Mouse (Mus musculus) urinary bladder, adult 2 months (tissue): ENCODE measurements around the gene Gm11146. TPM values are rescaled to one million over a fixed set of nuclear protein-coding genes. Genes with fewer than 3 reads are reported as not detected.
A peak's percentile ranks its signal among the peaks of the same experiment; 100 is the strongest.

Source experiments
- DNase-seq: peaks from one replicate; pipeline ENCODE4 v3.0.0; 2022; ENCODE audit warnings: low spot score
- polyA plus RNA-seq: library from polyadenylated mRNA; depleted of rRNA; stranded (reverse); fragments of >200 nt; gene quantifications from 2 replicates; pipeline ENCODE4 v1.2.3, GENCODE M21; 2012; rRNA removed

Gm11146 gene
- polyA plus RNA-seq, result not detected in 2 replicates

GRCm38 (mm10) chr16:77601994-77602393, at the start of gene Gm11146:
Gm11146 (minus strand) TSS chr16:77602094.
- DNase-seq, result no peak

DNA sequence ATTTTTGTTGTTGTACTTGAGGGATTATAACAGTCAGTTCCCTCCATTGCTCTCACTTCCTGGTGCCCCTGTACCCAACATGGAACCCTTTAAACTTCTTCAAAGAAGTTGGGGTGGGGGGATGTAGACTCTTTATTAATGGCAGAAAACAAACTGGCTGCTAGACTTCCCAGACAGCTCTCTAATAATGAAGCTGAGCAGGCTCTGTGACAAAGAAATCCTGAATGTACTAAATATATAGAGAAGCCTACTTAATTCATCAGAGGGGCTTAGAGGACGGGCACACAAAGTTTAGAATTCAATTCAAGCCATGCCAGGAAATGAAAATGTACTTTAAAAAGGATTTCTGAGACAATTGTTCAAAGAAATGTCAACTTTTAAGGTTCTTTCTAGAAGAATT, 48.7 kb upstream of the Gm11146 start:
- DNase-seq, result no peak

- DNase-seq, result no peak
These were observed 47.1 kb upstream of the Gm11146 start for GRCm38 (mm10) chr16:77649006-77649405.

- DNase-seq, result no peak
These were observed 46.3 kb upstream of the Gm11146 start for GRCm38 (mm10) chr16:77648181-77648580.

GRCm38 (mm10) chr16:77646146-77646545, 44.3 kb upstream of the Gm11146 start:
- no peak for DNase-seq

DNA sequence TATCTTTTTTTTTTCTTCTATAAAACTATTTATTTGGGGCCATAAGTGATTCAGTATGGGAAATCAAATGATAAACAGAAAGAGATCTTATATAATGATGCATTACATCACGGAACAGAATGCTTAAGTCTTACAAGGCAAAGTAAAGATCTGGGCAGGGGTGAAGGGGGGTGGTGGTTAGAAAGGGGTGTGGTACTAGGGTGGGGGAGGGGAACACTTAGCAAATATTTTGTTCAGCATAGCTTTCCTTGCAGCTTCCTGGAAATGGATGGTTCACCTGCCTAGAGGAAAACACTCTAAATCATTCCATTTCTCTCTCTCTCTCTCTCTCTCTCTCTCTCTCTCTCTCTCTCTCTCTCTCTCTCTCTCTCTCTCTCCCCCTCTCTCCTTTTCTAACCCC, 43.1 kb upstream of the Gm11146 start:
- no peak for DNase-seq

DNA sequence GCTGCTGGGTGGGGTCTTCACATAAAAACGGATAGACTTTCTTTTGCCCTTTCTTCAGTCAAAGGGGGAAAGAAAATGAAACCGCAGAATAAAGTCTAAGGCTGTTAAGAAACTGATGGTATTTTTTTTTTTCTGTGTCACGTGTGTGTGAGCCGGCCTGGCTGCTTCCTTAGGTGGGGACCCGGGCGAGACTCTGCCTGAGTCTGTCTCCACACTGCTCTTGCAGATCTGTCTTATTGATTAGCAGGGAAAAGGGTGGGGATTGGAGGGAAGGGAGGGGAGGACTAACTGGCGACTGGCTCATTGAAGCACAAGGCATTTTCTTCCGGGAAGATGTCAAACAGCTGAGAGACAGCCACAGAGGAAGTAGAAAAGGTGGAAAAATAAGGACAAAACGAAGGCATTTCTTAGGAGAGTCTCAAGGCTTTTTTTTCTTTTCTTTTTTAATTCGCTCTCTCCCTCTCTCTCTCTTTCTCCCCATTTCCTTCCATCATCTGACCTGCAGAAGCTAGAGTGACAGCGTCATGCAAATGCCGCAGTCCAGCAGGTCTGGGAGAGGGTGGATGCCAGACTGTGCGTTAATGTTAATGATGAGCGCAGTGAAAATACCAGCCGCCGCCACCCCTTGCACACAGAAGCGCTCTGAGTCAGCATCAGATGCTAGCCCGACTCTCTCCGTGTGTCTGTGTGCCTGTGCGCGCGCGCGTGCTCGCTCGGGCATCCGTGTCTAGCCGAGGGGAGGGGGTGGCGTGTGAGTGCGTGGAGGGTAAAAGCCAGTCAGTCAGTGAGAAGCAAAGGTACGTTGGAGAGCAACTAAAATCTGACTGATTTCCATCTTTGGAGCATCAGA, 42.2 kb upstream of the Gm11146 start:
- peak; percentile 38 for DNase-seq

GRCm38 (mm10) chr16:77643036-77643870, 41.4 kb upstream of the Gm11146 start:
- no peak for DNase-seq

DNA sequence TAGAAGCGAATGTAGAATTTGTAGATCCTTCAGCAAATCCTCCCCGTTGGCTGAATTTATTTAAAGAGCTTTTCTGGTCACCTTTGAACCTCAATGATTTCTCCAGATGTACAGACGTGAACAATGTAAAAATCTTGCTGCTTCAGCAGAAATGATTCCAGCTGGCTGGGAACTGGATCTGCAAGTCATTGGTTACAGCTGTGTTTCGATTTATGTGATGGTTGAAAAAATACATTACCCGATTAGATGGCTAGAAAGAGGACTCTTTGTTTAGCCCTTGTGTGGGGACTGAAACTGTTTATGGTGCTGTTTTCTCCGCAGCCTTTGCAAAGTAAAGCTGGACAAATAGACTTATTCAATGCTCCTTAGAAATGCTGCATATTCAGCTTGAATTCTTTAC, 34.6 kb upstream of the Gm11146 start:
- DNase-seq, result no peak

DNA sequence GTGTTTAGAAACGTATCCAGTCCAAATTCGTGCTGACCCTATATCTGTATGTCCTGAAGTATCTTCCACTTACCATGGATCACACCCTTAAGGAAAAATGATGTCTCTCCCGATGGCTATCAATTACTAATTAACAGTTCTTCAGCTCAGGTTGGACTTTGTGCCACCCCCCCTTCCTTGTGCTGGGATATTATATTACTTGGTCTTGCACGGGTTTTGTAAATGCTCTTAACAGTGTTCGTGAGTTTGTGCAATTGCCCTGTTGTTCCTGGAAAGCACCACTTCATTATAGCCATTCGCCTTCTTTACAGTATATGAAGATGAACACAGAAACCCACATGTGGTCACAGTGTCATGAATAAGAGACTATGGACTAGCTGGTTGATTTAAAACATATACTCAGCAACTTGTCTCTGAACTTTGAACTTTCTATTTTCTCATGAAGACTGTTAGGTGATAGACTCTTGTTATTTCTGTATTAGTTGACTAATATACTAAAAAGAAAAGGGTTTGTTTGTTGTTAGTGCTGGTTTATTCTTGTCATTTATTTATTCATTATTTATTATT, 30.5 kb upstream of the Gm11146 start:
- DNase-seq, result no peak

GRCm38 (mm10) chr16:77622681-77623080, 20.8 kb upstream of the Gm11146 start:
- no peak for DNase-seq

GRCm38 (mm10) chr16:77602581-77602980, 687 bp upstream of the Gm11146 start:
- no peak for DNase-seq

GRCm38 (mm10) chr16:77598787-77599186, 3.1 kb downstream of the Gm11146 start:
- DNase-seq, result no peak

- no peak for DNase-seq
These were observed 5.3 kb downstream of the Gm11146 start for GRCm38 (mm10) chr16:77596556-77596955.

GRCm38 (mm10) chr16:77595661-77596060, 6.2 kb downstream of the Gm11146 start:
- DNase-seq, result no peak

DNA sequence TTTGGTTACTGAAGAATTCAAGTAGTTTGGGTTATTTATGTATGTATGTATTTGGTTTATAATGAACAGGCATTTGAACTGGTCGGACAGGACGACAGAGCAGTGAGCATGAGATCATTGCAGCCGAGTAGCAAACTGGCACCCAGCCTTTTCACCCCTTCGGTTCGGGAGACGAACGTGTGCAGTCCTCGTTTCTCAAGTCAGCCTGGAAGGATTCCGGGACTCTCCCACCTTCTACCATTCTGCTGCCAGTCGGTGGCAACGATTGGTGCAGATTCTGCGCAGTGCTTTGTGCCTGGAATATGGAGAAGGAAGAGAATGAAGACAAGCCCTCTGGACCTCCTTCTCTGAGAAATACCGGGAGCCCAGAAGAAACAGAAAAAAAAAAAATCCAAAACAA, 7.3 kb downstream of the Gm11146 start:
- peak; percentile 36 for DNase-seq

DNA sequence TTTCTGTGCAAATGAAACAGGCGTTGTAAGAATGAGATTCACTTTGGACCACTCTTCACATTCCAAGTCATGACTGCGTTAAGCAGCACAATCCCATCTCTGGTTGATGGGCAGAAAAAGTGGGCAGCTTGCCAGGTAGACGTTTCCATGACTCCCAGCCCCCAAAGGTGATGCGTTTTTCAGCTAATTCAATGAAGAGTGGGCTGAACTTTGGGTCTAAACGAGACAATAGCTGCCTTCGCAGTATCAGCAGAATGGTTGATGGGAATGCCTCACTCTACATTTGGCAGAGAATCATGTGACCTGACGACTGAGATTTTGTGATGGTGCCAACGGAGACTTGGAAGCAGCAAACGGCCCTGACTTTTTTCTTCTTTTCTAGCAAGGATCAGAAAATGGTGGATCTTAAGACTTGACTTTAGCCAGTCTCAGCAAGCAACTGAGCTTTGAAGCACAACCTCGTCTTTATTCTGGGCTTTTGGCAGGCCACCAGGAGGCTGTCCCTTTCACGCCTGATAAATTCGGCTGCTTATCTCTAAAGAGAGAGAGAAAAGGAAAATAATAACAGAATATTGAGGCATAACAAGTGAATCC, 8.0 kb downstream of the Gm11146 start:
- DNase-seq, result peak; percentile 35

DNA sequence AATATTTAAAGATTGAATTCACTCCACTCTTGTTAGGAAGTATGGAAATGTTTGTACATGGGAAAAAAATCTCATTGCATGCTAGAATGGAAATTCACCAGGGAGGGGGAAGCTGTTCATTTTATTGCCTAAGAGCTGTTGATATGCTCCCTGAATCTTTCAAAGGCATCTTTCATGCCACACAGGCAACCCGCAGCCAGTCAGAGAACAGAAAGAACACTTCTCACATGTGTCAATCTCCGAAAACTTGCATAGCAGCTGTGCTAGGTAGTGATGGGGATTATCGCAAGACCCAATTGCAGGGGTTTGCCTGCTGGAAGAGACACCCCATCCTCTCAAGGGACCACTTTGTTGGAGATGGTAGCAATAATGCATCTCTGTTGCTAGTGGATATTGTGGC, 8.9 kb downstream of the Gm11146 start:
- no peak for DNase-seq

DNA sequence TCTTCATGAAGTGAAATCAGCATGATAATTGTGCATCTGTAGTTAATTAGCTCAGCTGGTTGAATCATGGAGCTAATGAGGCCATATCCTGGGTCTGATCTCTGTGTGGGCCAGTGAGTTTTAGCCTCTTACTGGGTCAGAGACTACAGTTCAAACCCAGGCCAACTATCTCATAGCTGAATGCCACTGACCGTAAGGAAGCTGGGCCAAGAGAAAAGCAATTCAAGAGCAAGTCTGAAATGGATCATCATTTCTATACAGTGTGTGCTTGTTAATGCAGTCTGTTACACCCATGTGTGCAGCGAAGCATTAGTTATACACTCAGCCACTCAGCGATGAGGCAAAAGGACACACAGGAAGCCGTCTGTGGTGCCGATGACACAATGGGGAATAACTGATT, 28.9 kb downstream of the Gm11146 start:
- DNase-seq, result no peak

- no peak for DNase-seq
These were observed 32.4 kb downstream of the Gm11146 start for GRCm38 (mm10) chr16:77569457-77569856.

DNA sequence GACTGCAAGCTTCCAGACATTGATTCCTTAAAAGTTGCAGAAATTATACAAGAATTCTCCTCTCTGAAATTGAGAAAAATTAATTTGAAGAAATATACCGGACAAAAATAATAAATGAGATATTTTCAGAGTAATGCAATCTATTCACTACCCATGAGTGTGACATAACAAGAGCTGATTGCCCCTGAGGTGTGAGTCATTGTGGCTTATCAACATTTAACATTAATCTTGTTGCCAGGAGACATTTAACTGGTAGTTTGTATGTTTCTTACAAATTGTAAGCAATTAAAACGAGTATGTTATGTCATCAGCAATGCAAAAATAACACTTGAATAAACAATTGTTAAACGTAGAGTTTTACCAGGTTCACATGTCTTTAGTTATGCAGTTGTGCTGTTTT, 33.5 kb downstream of the Gm11146 start:
- DNase-seq, result no peak

DNA sequence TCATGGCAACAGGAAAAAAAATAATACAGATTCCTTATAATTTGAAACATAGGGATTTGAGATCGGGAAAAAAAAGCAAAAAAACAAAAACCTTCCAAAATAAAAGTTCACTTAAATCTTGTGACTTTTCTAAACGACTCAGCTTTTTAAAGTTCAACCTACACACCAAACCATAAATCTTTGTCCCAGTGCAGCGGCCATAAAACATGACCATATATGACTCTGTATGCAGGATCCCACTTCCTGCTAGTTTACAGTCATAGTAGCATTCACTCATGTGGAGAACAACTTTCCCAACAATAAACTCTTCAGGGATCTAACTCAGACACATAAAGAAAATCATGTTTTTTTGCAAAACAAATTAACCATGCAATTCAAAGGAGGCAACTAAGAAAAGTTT, 39.0 kb downstream of the Gm11146 start:
- no peak for DNase-seq
